Comparison of ENCODE assay signal across 17 mouse cellular contexts in the genomic region with DNA sequence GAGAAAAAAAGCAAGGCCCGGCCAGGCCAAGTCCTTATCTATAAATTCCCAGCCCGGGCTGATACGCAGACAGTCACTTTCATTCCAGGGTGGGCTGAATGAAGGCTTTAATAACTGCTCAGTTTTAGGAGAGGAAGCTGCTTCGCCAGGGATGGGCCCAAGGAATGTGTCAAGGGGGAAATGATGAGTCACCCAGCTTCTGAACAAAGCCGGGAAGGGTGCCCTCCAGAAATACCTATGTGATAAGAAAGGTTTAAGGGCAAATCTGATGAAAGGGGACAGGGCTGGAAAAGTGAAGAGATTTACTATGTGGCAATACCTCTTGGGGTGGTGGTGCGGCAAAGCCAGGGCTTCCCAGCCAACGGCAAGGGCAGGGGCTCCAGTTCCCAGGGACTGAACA.
DNase-seq lines count a peak whose midpoint lies in the region; ATAC-seq and TF ChIP-seq lines count a peak whose summit lies in the region.
"Had no signal": no experiment of that assay in that cellular context is flagged by ENCODE, and none has a peak within 500 bp of the region (broad histone marks: within the 10 kb centered on the region; RNA-seq: fewer than 3 reads in every experiment).

No protein-coding gene starts in this region.

- H3K27ac ChIP-seq in gastrocnemius, adult 2 months = peak overlapping the region; percentile 71
- H3K27ac ChIP-seq in heart, postnatal 0 days (ENCODE audit: low read depth) = 0 out of 2 replicates have a peak overlapping the region, but pooled peaks have one; percentile 20
- H3K27ac ChIP-seq: embryonic facial prominence, embryonic 13.5 days; liver, embryonic 12.5 days had no signal

- no peaks in the 10 kb centered on the region for H3K27me3 ChIP-seq in heart, postnatal 0 days (ENCODE audit: control insufficient read depth, insufficient read depth, low read length)
- H3K27me3 ChIP-seq: embryonic facial prominence, embryonic 13.5 days; liver, embryonic 12.5 days had no signal

- no peak overlapping the region for H3K9ac ChIP-seq in heart, postnatal 0 days (replicated peaks; ENCODE audit: low read depth, low read length)
- H3K9ac ChIP-seq: embryonic facial prominence, embryonic 13.5 days; liver, embryonic 12.5 days had no signal

- H3K36me3 ChIP-seq in heart, postnatal 0 days (replicated peaks; ENCODE audit: control insufficient read depth, insufficient read depth, low read length) = no peaks in the 10 kb centered on the region
- H3K36me3 ChIP-seq: embryonic facial prominence, embryonic 13.5 days; liver, embryonic 12.5 days had no signal

- intact Hi-C loops in gastrocnemius, adult 2 months (cut with DNase I) = no loop called here
- intact Hi-C loops in gastrocnemius, postnatal 14 days (cut with DNase I; ENCODE audit: low total_unique reads) = no loop called here

- no peak for TF ChIP-seq CTCF in gastrocnemius, adult 2 months (IDR thresholded peaks at IDR 0.05)
- no peak for TF ChIP-seq CTCF in heart, postnatal 0 days (IDR thresholded peaks at IDR 0.05; ENCODE audit: low read depth)

- DNase-seq in gastrocnemius, adult 2 months = peak; percentile 18
- DNase-seq in gastrocnemius, postnatal 14 days = no peak
- DNase-seq in urinary bladder, postnatal 14 days (ENCODE audit: low spot score) = peak; percentile 12
- no peak for DNase-seq in urinary bladder, postnatal 36 days (ENCODE audit: low spot score in 2 of 2)
- DNase-seq in heart, postnatal 0 days (ENCODE audit: low spot score) = peak; percentile 16
- peak; percentile 10 for DNase-seq in yolk sac, embryonic 10.5 days (ENCODE audit: low spot score)
- no peak for DNase-seq in cerebellum, postnatal 4 days (ENCODE audit: low spot score in 2 of 2)
- DNase-seq: adrenal gland, postnatal 25 days; cerebellum, postnatal 25 days; kidney, postnatal 10 days; layer of hippocampus, adult 9-11 months; right cerebral cortex, postnatal 14 days had no signal

- no peak overlapping the region; the same call in 1 of the 2 replicates for H3K4me2 ChIP-seq in heart, postnatal 0 days (ENCODE audit: low read depth, low read length)
- H3K4me2 ChIP-seq: embryonic facial prominence, embryonic 13.5 days; liver, embryonic 12.5 days had no signal

- H3K9me3 ChIP-seq in heart, postnatal 0 days (replicated peaks; ENCODE audit: control insufficient read depth, low read length) = no peaks in the 10 kb centered on the region
- H3K9me3 ChIP-seq: embryonic facial prominence, embryonic 13.5 days; liver, embryonic 12.5 days had no signal

- no peak overlapping the region for H3K4me3 ChIP-seq in gastrocnemius, adult 2 months
- no peak overlapping the region for H3K4me3 ChIP-seq in heart, postnatal 0 days (ENCODE audit: low read depth, low read length)
- H3K4me3 ChIP-seq: embryonic facial prominence, embryonic 13.5 days; liver, embryonic 12.5 days; myocyte had no signal

- WGBS in heart, postnatal 0 days = 10% methylated on average over 7 of the region's 7 CpGs

- peaks cover 7% of the 10 kb centered on the region for H3K4me1 ChIP-seq in heart, postnatal 0 days (ENCODE audit: control insufficient read depth, insufficient read depth)
- H3K4me1 ChIP-seq: liver, embryonic 12.5 days had no signal

- no peak for TF ChIP-seq EP300 in heart, postnatal 0 days (IDR thresholded peaks at IDR 0.05; ENCODE audit: low read depth)

- ATAC-seq in heart, postnatal 0 days (ENCODE audit: insufficient read depth, low read depth) = no peak; the same call in 1 of the 2 replicates
- ATAC-seq in monocyte, adult 5-6 weeks (replicated peaks; ENCODE audit: insufficient number of reproducible peaks, low FRiP score, low TSS enrichment, poor library complexity, severe bottlenecking) = no peak
- ATAC-seq: forebrain, embryonic 14.5 days; liver, embryonic 12.5 days had no signal

Comparison
In these comparisons a context has a peak if more than half of its experiments do, and no peak if none do; other contexts are left out.
1. DNase-seq: peak in gastrocnemius, adult 2 months (single experiment), urinary bladder, postnatal 14 days (single experiment), heart, postnatal 0 days (single experiment) and yolk sac, embryonic 10.5 days (single experiment); none in gastrocnemius, postnatal 14 days (single experiment), urinary bladder, postnatal 36 days (0 of 2) and cerebellum, postnatal 4 days (0 of 2).